Mouse (Mus musculus) common myeloid progenitor, adult 5-6 weeks (primary cell): Measurements from ENCODE around the gene Cytl1. TPM values are rescaled to one million over a fixed set of nuclear protein-coding genes. Genes with fewer than 3 reads are reported as not detected.

Source experiments
- ATAC-seq: replicated peaks from 2 replicates; pipeline ENCODE4 v1.8.0; 2016; ENCODE audit warnings: low read depth, mild to moderate bottlenecking, moderate TSS enrichment, inconsistent platforms; ENCODE audit not compliant: poor library complexity, severe bottlenecking
- total RNA-seq: library from RNA; stranded (forward); fragments of 200-1000, 187-1606 nt; gene quantifications from 2 replicates; pipeline ENCODE4 v1.2.3, GENCODE M21; 2017

Gene Cytl1
- total RNA-seq, 1 experiment from 2014 or later = not detected

- no peak for ATAC-seq
Observed at GRCm38 (mm10) chr5:37765851-37766250, 30.5 kb downstream of the Cytl1 start.

DNA sequence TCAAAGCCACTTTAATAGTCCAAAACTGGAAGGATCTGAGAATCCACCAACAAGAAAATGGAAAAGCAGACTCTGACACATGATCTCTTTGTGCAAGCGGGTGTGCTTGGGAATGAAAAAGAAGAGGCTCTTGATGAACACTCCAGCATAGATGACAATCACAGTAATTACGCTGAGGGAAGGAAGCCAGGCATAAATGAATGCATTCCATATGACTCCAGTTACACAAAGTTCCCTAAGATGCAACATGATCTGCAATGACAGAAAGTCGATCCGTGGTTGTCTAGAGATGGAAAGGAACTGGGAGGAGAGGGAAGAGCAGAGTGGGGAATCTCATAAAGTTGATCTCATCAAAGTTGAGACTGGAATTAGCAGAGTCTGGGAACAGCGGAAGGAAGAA lies 31.9 kb downstream of the Cytl1 start:
- no peak for ATAC-seq

- ATAC-seq = no peak
Observed at GRCm38 (mm10) chr5:37769031-37769430, 33.7 kb downstream of the Cytl1 start.

- no peak for ATAC-seq
Observed at GRCm38 (mm10) chr5:37770870-37771269, 35.6 kb downstream of the Cytl1 start.

- no peak for ATAC-seq
Observed at GRCm38 (mm10) chr5:37774011-37774410, 38.7 kb downstream of the Cytl1 start.

GRCm38 (mm10) chr5:37775681-37776080 lies 40.4 kb downstream of the Cytl1 start:
- ATAC-seq = no peak

DNA sequence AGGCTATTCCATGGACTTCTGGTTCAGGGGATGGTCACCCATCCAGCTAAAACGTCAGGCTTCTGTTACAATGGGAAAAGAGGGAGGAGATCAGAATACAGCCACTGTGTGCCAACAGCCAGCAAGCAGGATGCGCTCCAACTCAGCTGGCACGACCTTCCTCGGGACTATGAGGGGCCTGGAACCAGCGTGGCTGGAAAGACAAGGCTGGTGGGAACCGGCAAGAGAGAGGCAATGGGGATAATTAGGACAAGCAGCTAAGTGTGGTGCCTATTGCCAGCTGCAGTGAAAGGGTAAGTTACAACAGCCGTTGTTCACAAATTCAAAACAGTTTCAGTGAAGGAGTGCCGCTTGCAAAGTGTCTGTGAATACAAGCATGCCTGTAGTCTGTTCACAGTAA lies 48.0 kb downstream of the Cytl1 start:
- ATAC-seq = no peak

DNA sequence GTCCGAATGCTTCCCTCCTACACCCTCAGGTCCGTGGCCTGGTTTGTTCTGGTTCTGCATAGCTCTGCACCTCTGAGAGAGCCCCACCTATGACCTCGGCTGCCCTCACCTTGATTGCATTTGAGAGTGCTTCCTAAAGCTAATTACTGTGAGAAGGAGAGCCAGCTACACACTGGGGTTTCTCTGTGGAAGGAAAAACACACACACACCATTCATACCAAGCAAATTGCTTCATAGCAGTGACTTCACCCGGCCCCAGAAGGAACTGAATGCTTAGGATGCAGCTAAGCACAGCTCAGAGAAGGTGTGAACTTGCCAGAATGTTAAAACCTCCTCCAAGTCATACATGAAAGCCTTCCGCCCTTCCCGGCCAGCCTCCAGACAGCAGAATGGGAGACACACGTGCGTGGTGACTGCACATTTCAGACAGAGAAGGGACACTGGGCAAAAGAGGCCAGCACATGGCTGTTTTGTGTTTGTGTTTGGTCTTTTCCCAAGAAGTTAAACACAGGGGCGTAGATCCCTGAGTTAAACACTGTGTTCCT lies 49.6 kb downstream of the Cytl1 start:
- ATAC-seq = no peak

Other genes with a start within 250 kb of the Cytl1 start
- gene Stk32b, start 18.3 kb upstream of the Cytl1 start, total RNA-seq = not detected in 2 replicates
- not detected in 2 replicates for gene Msx1, start 89.1 kb downstream of the Cytl1 start, total RNA-seq